Mouse (Mus musculus) granulocyte monocyte progenitor cell, adult 5-6 weeks (primary cell): ENCODE data around the gene 4930447C04Rik. TPM values are rescaled to one million over a fixed set of nuclear protein-coding genes. Genes with fewer than 3 reads are reported as not detected.

Experiments
- ATAC-seq: replicated peaks from 2 replicates; pipeline ENCODE4 v1.8.0; 2016; ENCODE audit warnings: mild to moderate bottlenecking, moderate TSS enrichment, inconsistent platforms; ENCODE audit not compliant: poor library complexity, severe bottlenecking
- total RNA-seq, 2 experiments: library from RNA; stranded (forward) in 1 of 2; stranded (reverse) in 1 of 2; fragments of 200-712, 200-1000 nt in 1 of 2; fragments of >200 nt in 1 of 2; fragmentation: Nextera tagmentation in 1 of 2; gene quantifications; 2 replicates each; pipeline ENCODE4 v1.2.3; 2014 to 2017

Gene 4930447C04Rik
- 0.60 TPM in 1 of 2 replicates, not detected in the other for total RNA-seq (2014; fragmentation: Nextera tagmentation)
- total RNA-seq (2017) = 1.3 and 8.6 TPM in 2 replicates

GRCm38 (mm10) chr12:72940071-72940821 is at the start of gene 4930447C04Rik:
TSS of gene 4930447C04Rik (minus strand) at chr12:72940774.
- ATAC-seq = no peak

- ATAC-seq = no peak
These were observed 42.7 kb upstream of the 4930447C04Rik start for GRCm38 (mm10) chr12:72983071-72983857.

GRCm38 (mm10) chr12:72982616-72983015 is 42.0 kb upstream of the 4930447C04Rik start:
- no peak for ATAC-seq

- no peak for ATAC-seq
These were observed 38.7 kb upstream of the 4930447C04Rik start for GRCm38 (mm10) chr12:72979236-72979635.

- ATAC-seq = no peak
These were observed 37.3 kb upstream of the 4930447C04Rik start for GRCm38 (mm10) chr12:72977851-72978250.

- peak; percentile 98 for ATAC-seq
These were observed 36.1 kb upstream of the 4930447C04Rik start for GRCm38 (mm10) chr12:72976718-72977117.

GRCm38 (mm10) chr12:72976172-72976571 is 35.6 kb upstream of the 4930447C04Rik start:
- no peak for ATAC-seq

GRCm38 (mm10) chr12:72973161-72973560 is 32.6 kb upstream of the 4930447C04Rik start:
- peak; percentile 65 for ATAC-seq

GRCm38 (mm10) chr12:72970620-72971019 is 30.0 kb upstream of the 4930447C04Rik start:
- ATAC-seq = no peak

- no peak for ATAC-seq
These were observed 27.0 kb upstream of the 4930447C04Rik start for GRCm38 (mm10) chr12:72967541-72967940.

GRCm38 (mm10) chr12:72962761-72963160 is 22.2 kb upstream of the 4930447C04Rik start:
- no peak for ATAC-seq

GRCm38 (mm10) chr12:72958446-72958845 is 17.9 kb upstream of the 4930447C04Rik start:
- ATAC-seq = no peak

- no peak for ATAC-seq
These were observed 17.4 kb upstream of the 4930447C04Rik start for GRCm38 (mm10) chr12:72957829-72958424.

- no peak for ATAC-seq
These were observed 14.3 kb upstream of the 4930447C04Rik start for GRCm38 (mm10) chr12:72954906-72955305.

- no peak for ATAC-seq
These were observed 13.3 kb upstream of the 4930447C04Rik start for GRCm38 (mm10) chr12:72953858-72954257.

- ATAC-seq = no peak
These were observed 12.5 kb upstream of the 4930447C04Rik start for GRCm38 (mm10) chr12:72953089-72953488.

- no peak for ATAC-seq
These were observed 6.8 kb upstream of the 4930447C04Rik start for GRCm38 (mm10) chr12:72947335-72947734.

GRCm38 (mm10) chr12:72946805-72947204 is 6.2 kb upstream of the 4930447C04Rik start:
- no peak for ATAC-seq

GRCm38 (mm10) chr12:72946064-72946395 is 5.5 kb upstream of the 4930447C04Rik start:
- ATAC-seq = no peak

- peak; percentile 46 for ATAC-seq
These were observed 4.9 kb upstream of the 4930447C04Rik start for GRCm38 (mm10) chr12:72945301-72946063.
